Mouse (Mus musculus) heart, embryonic 15.5 days (tissue): ENCODE data around the gene Pkd1l1. TPM values are rescaled to one million over a fixed set of nuclear protein-coding genes. Genes with fewer than 3 reads are reported as not detected.
A peak's percentile ranks its signal among the peaks of the same experiment; 100 is the strongest.

Experiments
- ATAC-seq: fragments of 200-750 bp; cut with Nextera tagmentation; replicated peaks from 2 replicates; pipeline ENCODE4 v1.8.0; 2017; ENCODE audit warnings: low read depth, moderate TSS enrichment; ENCODE audit not compliant: insufficient number of reproducible peaks, insufficient read depth, low FRiP score
- H3K27ac ChIP-seq: fragments of 300-500 bp; sonication (generic); 2 replicates; pipeline ENCODE4 v1.5.1; 2015; ENCODE audit warnings: mild to moderate bottlenecking, inconsistent platforms
- H3K27me3 ChIP-seq: fragments of 300-500 bp; sonication (generic); 2 replicates; pipeline ENCODE4 v1.6.1; 2015; ENCODE audit warnings: inconsistent platforms
- H3K36me3 ChIP-seq: fragments of 300-500 bp; sonication (generic); 2 replicates; pipeline ENCODE4 v1.6.1; 2015; ENCODE audit warnings: mild to moderate bottlenecking, inconsistent platforms
- H3K4me1 ChIP-seq: fragments of 300-500 bp; sonication (generic); replicated peaks from 2 replicates; pipeline ENCODE4 v1.6.1; 2015; ENCODE audit warnings: inconsistent platforms
- H3K4me2 ChIP-seq: fragments of 300-500 bp; sonication (generic); 2 replicates; pipeline ENCODE4 v1.6.1; 2015; ENCODE audit warnings: inconsistent platforms, mild to moderate bottlenecking, moderate library complexity
- H3K4me3 ChIP-seq: fragments of 300-500 bp; sonication (generic); 2 replicates; pipeline ENCODE4 v1.5.1; 2015; ENCODE audit warnings: mild to moderate bottlenecking, inconsistent platforms
- H3K9ac ChIP-seq: fragments of 300-500 bp; sonication (generic); 2 replicates; pipeline ENCODE4 v1.6.1; 2015; ENCODE audit warnings: mild to moderate bottlenecking, inconsistent platforms
- H3K9me3 ChIP-seq: fragments of 300-500 bp; sonication (generic); replicated peaks from 2 replicates; pipeline ENCODE4 v1.6.1; 2016; ENCODE audit warnings: inconsistent platforms
- WGBS: fragments of 180-500 bp; shearing (Covaris S2); methylation state at CpG from one replicate; pipeline ENCODE4 v1.1.7; 2015; ENCODE audit warnings: mixed read lengths; 5-methylcytosine and 5-hydroxymethylcytosine counted together
- polyA plus RNA-seq: library from polyadenylated mRNA; unstranded; fragments of >200 nt; fragmentation: Nextera tagmentation; extraction: Ambion mirVana; gene quantifications from 2 replicates; pipeline ENCODE4 v1.2.1, GENCODE M21; 2015

The Pkd1l1 gene
- polyA plus RNA-seq, 1 experiment from 2014 or later, result not detected

GRCm38 (mm10) chr11:8782141-8782465 lies 191.0 kb downstream of the Pkd1l1 start:
- H3K4me3 ChIP-seq, result no peak overlapping the region
- 0 out of 2 replicates have a peak, but pooled peaks have one; percentile 7 for ATAC-seq
- peaks cover 27% of the 10 kb centered on the region for H3K4me1 ChIP-seq
- H3K9ac ChIP-seq, result no peak overlapping the region
- peak overlapping the region; percentile 28 for H3K27ac ChIP-seq
- H3K36me3 ChIP-seq, result no peaks in the 10 kb centered on the region
- WGBS, result 22% methylated on average over 3 of the region's 3 CpGs
- no peaks in the 10 kb centered on the region for H3K9me3 ChIP-seq
- no peaks in the 10 kb centered on the region for H3K27me3 ChIP-seq
- no peak overlapping the region for H3K4me2 ChIP-seq

GRCm38 (mm10) chr11:8781308-8782140 lies 191.5 kb downstream of the Pkd1l1 start:
- Histone ChIP-seq H3K27me3 (no peaks in the 10 kb centered on the region), H3K36me3 (no peaks in the 10 kb centered on the region), H3K4me3 (no peak overlapping the region), H3K4me2 (no peak overlapping the region), H3K9ac (no peak overlapping the region), H3K27ac (peak overlapping the region; percentile 28), H3K9me3 (no peaks in the 10 kb centered on the region), H3K4me1 (peaks cover 27% of the 10 kb centered on the region)
- WGBS, result 32% methylated on average over 10 of the region's 10 CpGs
- ATAC-seq, result peak; percentile 67

- Histone ChIP-seq H3K9ac (no peak overlapping the region), H3K4me2 (no peak overlapping the region), H3K9me3 (no peaks in the 10 kb centered on the region), H3K4me1 (peaks cover 27% of the 10 kb centered on the region), H3K36me3 (no peaks in the 10 kb centered on the region), H3K27me3 (no peaks in the 10 kb centered on the region), H3K27ac (no peak overlapping the region), H3K4me3 (no peak overlapping the region)
- WGBS, result 64% methylated on average over 3 of the region's 3 CpGs
- no peak for ATAC-seq
Observed at GRCm38 (mm10) chr11:8779427-8779826, 193.6 kb downstream of the Pkd1l1 start.

Other genes with a start within 250 kb of the Pkd1l1 start
- 12.3 and 12.6 TPM in 2 replicates for gene Hus1, start 37.9 kb upstream of the Pkd1l1 start, polyA plus RNA-seq
- 3.3 and 5.1 TPM in 2 replicates for gene Gm11992, start 75.3 kb upstream of the Pkd1l1 start, polyA plus RNA-seq
- gene Sun3, start 75.7 kb upstream of the Pkd1l1 start, polyA plus RNA-seq, result 0.49 and 0.82 TPM in 2 replicates
- gene Upp1, start 144.8 kb upstream of the Pkd1l1 start, polyA plus RNA-seq, result 33.6 and 37.9 TPM in 2 replicates
- gene Abca13, start 218.7 kb upstream of the Pkd1l1 start, polyA plus RNA-seq, result 0.01 and 0.03 TPM in 2 replicates